Mouse (Mus musculus): ENCODE data around the gene Tnnt1. TPM values are rescaled to one million over a fixed set of nuclear protein-coding genes. Genes with fewer than 3 reads are reported as not detected.
A peak's percentile ranks its signal among the peaks of the same experiment; 100 is the strongest.

Tnnt1 gene
- total RNA-seq, 2 experiments from 2014 or later = 1.7 to 3.0 TPM

GRCm38 (mm10) chr7:4499034-4499433 lies 17.1 kb downstream of the Tnnt1 start:
- no peak for DNase-seq (ENCODE audit: low spot score in 2 of 2)

GRCm38 (mm10) chr7:4498251-4498650 lies 17.9 kb downstream of the Tnnt1 start:
- no peak for DNase-seq (ENCODE audit: low spot score in 2 of 2)

- DNase-seq (ENCODE audit: low spot score in 2 of 2) = no peak
Observed at GRCm38 (mm10) chr7:4497271-4497903, 18.8 kb downstream of the Tnnt1 start.

- DNase-seq (ENCODE audit: low spot score in 2 of 2) = no peak
Observed at GRCm38 (mm10) chr7:4496468-4496867, 19.7 kb downstream of the Tnnt1 start.

- DNase-seq (ENCODE audit: low spot score in 2 of 2) = no peak
Observed at GRCm38 (mm10) chr7:4493991-4494390, 22.2 kb downstream of the Tnnt1 start.

GRCm38 (mm10) chr7:4492284-4493224 lies 23.6 kb downstream of the Tnnt1 start:
- DNase-seq (ENCODE audit: low spot score in 2 of 2) = no peak

GRCm38 (mm10) chr7:4491308-4491707 lies 24.9 kb downstream of the Tnnt1 start:
- no peak for DNase-seq (ENCODE audit: low spot score in 2 of 2)

- DNase-seq (ENCODE audit: low spot score in 2 of 2) = no peak
Observed at GRCm38 (mm10) chr7:4482281-4482680, 33.9 kb downstream of the Tnnt1 start.

- no peak for DNase-seq (ENCODE audit: low spot score in 2 of 2)
Observed at GRCm38 (mm10) chr7:4479674-4480073, 36.5 kb downstream of the Tnnt1 start.

- no peak for DNase-seq (ENCODE audit: low spot score in 2 of 2)
Observed at GRCm38 (mm10) chr7:4478796-4479291, 37.3 kb downstream of the Tnnt1 start.

- peak; percentile 26 to 64 for DNase-seq (ENCODE audit: low spot score in 2 of 2)
Observed at GRCm38 (mm10) chr7:4478021-4478795, 38.0 kb downstream of the Tnnt1 start.

GRCm38 (mm10) chr7:4473940-4474339 lies 42.2 kb downstream of the Tnnt1 start:
- no peak for DNase-seq (ENCODE audit: low spot score in 2 of 2)

GRCm38 (mm10) chr7:4471179-4471555 lies 45.0 kb downstream of the Tnnt1 start:
- peak; percentile 80 to 89 for DNase-seq (ENCODE audit: low spot score in 2 of 2)

GRCm38 (mm10) chr7:4470275-4471178 lies 45.7 kb downstream of the Tnnt1 start:
- DNase-seq (ENCODE audit: low spot score in 2 of 2) = peak; percentile 35 to 65

GRCm38 (mm10) chr7:4467801-4468200 lies 48.4 kb downstream of the Tnnt1 start:
- DNase-seq (ENCODE audit: low spot score in 2 of 2) = no peak

GRCm38 (mm10) chr7:4464194-4464824 lies 51.9 kb downstream of the Tnnt1 start:
- no peak for DNase-seq (ENCODE audit: low spot score in 2 of 2)

GRCm38 (mm10) chr7:4460576-4461434 lies 55.4 kb downstream of the Tnnt1 start, which contains the start of gene Eps8l1:
Gene Eps8l1 (plus strand): TSS chr7:4460674.
- DNase-seq (ENCODE audit: low spot score in 2 of 2) = no peak

All from layer of hippocampus, adult 18-20 months (tissue).